Mouse (Mus musculus): ENCODE data around the gene Ttll12. TPM values are rescaled to one million over a fixed set of nuclear protein-coding genes. Genes with fewer than 3 reads are reported as not detected.

Gene Ttll12
- total RNA-seq, 2 experiments from 2014 or later = 4.4 to 4.7 TPM

- intact Hi-C loops (cut with DNase I) = no loop called here
- DNase-seq = no peak
Measured at GRCm38 (mm10) chr15:83530233-83530632, 64.7 kb downstream of the Ttll12 start.

- no peak for DNase-seq
- intact Hi-C loops (cut with DNase I) = no loop called here
Measured at GRCm38 (mm10) chr15:83529765-83530164, 65.2 kb downstream of the Ttll12 start.

DNA sequence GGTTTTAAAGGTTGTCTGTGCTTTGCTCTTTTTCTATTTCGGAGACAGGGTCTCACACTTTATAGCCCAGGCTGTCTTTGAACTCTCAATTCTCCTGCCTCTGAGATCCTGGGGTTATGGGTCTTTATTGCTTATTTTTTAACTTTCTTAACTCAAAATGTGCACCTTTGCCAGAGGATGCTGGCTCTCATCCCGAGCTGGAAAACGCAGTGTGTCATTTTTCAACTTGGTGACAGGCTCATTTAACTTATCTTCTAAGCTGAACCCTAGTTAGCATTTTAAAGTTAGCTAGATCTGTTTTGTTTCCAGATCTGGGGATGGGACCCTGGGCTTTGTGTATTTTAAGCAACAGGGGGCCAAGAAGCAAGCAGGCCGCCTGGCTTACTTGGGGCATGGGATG, 66.1 kb downstream of the Ttll12 start:
- intact Hi-C loops (cut with DNase I) = no loop called here

DNA sequence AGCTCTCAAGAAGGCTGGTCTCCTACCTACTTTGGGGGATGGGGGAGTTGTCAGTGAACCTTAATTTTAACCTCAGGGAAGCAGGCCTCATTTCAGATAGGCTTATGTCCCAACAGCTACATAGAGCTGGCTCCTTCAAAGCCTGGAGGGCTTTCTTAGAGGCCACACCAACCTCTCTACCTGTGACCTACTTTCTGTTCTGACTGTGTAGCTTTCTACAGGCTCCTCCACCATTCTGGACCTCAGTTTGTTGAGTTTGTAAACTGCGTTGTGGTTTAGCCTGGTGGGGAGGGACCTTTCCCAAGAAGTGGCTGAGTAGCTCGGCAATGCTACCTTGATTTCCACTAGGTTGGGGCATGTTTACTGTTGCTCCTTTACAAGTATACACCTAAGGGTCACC, 67.2 kb downstream of the Ttll12 start:
- intact Hi-C loops (cut with DNase I) = no loop called here
- no peak for DNase-seq

More for the DNA sequence above, 66.1 kb downstream of the Ttll12 start:
- no peak for DNase-seq

DNA sequence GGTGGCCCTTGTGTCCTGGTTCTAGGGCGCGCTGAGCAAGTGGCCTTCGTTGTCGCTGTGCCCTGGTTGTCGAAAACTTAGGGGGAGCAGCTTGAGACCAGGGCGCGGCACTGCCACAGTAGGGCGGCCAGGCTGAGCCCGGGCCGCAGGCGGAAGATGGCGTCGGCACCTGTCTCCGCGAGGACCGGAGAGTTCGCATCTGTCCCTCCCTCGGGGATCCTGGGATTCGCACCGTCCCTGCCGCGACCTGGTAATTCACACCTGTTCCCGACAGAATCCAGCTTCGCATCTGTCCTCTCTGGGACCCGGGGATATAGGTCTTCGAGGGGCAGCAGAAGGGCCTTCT, 67.9 kb downstream of the Ttll12 start:
- intact Hi-C loops (cut with DNase I) = no loop called here
- DNase-seq = no peak

- intact Hi-C loops (cut with DNase I) = no loop called here
- DNase-seq = peak; percentile 35 to 49
Measured at GRCm38 (mm10) chr15:83526424-83527091, 68.4 kb downstream of the Ttll12 start, which contains the start of gene Bik. Bik (plus strand) TSS chr15:83526862.

Other genes starting within 250 kb of the Ttll12 start
- gene Arfgap3, start 244.9 kb downstream of the Ttll12 start, total RNA-seq (2021) = 1 to 10 TPM; 5.7 to 6.1 TPM
- gene Pacsin2, start 130.6 kb downstream of the Ttll12 start, total RNA-seq (2021) = 10 to 100 TPM; 41.4 to 50.5 TPM
- gene Ttll1, start 84.3 kb downstream of the Ttll12 start, total RNA-seq (2021) = 1 to 10 TPM; 3.1 to 3.5 TPM
- gene Bik, start 68.3 kb downstream of the Ttll12 start, total RNA-seq (2021) = 1 to 10 TPM in 1 of 2 experiments, under 1 TPM in 1; 0.76 to 1.6 TPM
- gene Tspo, start 31.6 kb downstream of the Ttll12 start, total RNA-seq (2021) = 10 to 100 TPM; 20.8 to 23.4 TPM
- 10 to 100 TPM; 18.2 to 20.1 TPM for gene Mcat, start 31.4 kb downstream of the Ttll12 start, total RNA-seq (2021)
- under 1 TPM; 0.38 to 0.76 TPM for gene Scube1, start 129.9 kb upstream of the Ttll12 start, total RNA-seq (2021)
- not detected for gene Mpped1, start 184.3 kb upstream of the Ttll12 start, total RNA-seq (2021)

Measured in gastrocnemius, postnatal 36 days (tissue).